8 mouse cellular contexts compared by ENCODE assay signal in the genomic region with DNA sequence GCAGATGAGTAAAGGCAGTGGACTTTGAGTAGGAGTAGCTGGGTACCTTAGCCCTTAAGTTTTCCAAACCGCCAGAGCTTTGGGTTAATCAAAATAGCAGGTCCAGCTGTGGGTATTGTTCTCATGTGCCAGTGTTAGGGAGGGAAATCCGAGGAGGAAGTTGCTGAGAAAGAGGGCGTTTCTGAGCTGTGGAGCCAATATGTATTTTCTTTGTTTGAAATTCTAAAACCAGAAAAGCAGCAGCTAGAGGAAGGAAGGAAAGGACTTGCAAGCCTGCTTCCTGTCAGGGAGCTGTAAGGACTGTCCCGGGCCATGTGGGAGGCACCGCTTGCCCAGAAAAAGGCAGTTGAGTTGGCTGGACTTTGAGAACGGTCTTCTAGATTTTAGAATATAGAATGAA. TPM values are rescaled to one million over a fixed set of nuclear protein-coding genes. Genes with fewer than 3 reads are reported as not detected.
DNase-seq lines count a peak whose midpoint lies in the region; ATAC-seq and TF ChIP-seq lines count a peak whose summit lies in the region.

No protein-coding gene starts in this region.

- H3K9me3 ChIP-seq in forebrain, embryonic 12.5 days, result no peaks in the 10 kb centered on the region
- H3K9me3 ChIP-seq in hindbrain, embryonic 12.5 days (replicated peaks), result no peaks in the 10 kb centered on the region
- H3K9me3 ChIP-seq in midbrain, postnatal 0 days (ENCODE audit: low read length), result no peaks in the 10 kb centered on the region

- peaks cover 29% of the 10 kb centered on the region for H3K4me1 ChIP-seq in forebrain, embryonic 12.5 days
- H3K4me1 ChIP-seq in hindbrain, embryonic 12.5 days, result peaks cover 18% of the 10 kb centered on the region
- peaks cover 4% of the 10 kb centered on the region; the same call in 1 of the 2 replicates for H3K4me1 ChIP-seq in midbrain, postnatal 0 days (ENCODE audit: insufficient read depth, low read length)

- peak overlapping the region; percentile 74 for H3K27ac ChIP-seq in forebrain, embryonic 12.5 days
- H3K27ac ChIP-seq in hindbrain, embryonic 12.5 days, result peak overlapping the region; percentile 52; the same call in 1 of the 2 replicates
- no peak overlapping the region for H3K27ac ChIP-seq in midbrain, postnatal 0 days (ENCODE audit: low read depth, low read length)

- peak overlapping the region; percentile 90 for H3K4me2 ChIP-seq in forebrain, embryonic 12.5 days
- peak overlapping the region; percentile 60 for H3K4me2 ChIP-seq in hindbrain, embryonic 12.5 days (replicated peaks)
- peak overlapping the region; percentile 94 for H3K4me2 ChIP-seq in midbrain, postnatal 0 days (ENCODE audit: low read depth, low read length, poor library complexity, severe bottlenecking)

- no peaks in the 10 kb centered on the region for H3K27me3 ChIP-seq in forebrain, embryonic 12.5 days
- no peaks in the 10 kb centered on the region for H3K27me3 ChIP-seq in hindbrain, embryonic 12.5 days
- H3K27me3 ChIP-seq in midbrain, postnatal 0 days (ENCODE audit: insufficient read depth, low read length), result no peaks in the 10 kb centered on the region

- ATAC-seq in forebrain, embryonic 12.5 days (ENCODE audit: low FRiP score), result no peak
- ATAC-seq in hindbrain, embryonic 12.5 days (ENCODE audit: low FRiP score), result no peak
- ATAC-seq in midbrain, postnatal 0 days (ENCODE audit: low FRiP score), result no peak

- no peaks in the 10 kb centered on the region; the same call in 1 of the 2 replicates for H3K36me3 ChIP-seq in forebrain, embryonic 12.5 days (replicated peaks)
- no peaks in the 10 kb centered on the region for H3K36me3 ChIP-seq in hindbrain, embryonic 12.5 days
- no peaks in the 10 kb centered on the region for H3K36me3 ChIP-seq in midbrain, postnatal 0 days (ENCODE audit: insufficient read depth, low read length)

- no peak for TF ChIP-seq CTCF in midbrain, postnatal 0 days (IDR thresholded peaks at IDR 0.05)

- H3K9ac ChIP-seq in forebrain, embryonic 12.5 days, result peak overlapping the region; percentile 81; the same call in 1 of the 2 replicates
- H3K9ac ChIP-seq in hindbrain, embryonic 12.5 days, result peak overlapping the region; percentile 68; the same call in 1 of the 2 replicates
- H3K9ac ChIP-seq in midbrain, postnatal 0 days (replicated peaks; ENCODE audit: low read length, poor library complexity, severe bottlenecking), result no peak overlapping the region

- peak overlapping the region; percentile 98 for H3K4me3 ChIP-seq in forebrain, embryonic 12.5 days (replicated peaks)
- peak overlapping the region; percentile 80 for H3K4me3 ChIP-seq in hindbrain, embryonic 12.5 days
- peak overlapping the region; percentile 96 for H3K4me3 ChIP-seq in midbrain, postnatal 0 days (ENCODE audit: low read depth, low read length)

- peak; percentile 58 for DNase-seq in 3T3-L1 (ENCODE audit: low read depth, low spot score)
- DNase-seq in R1 (ENCODE audit: low read depth, low spot score), result peak; percentile 60
- peak; percentile 32 for DNase-seq in liver
- DNase-seq in midbrain, postnatal 0 days (ENCODE audit: low spot score), result no peak
- DNase-seq in cerebellum, postnatal 36 days, result no peak
- no peak for DNase-seq in ovary, postnatal 10 days (ENCODE audit: low spot score)

- 27% methylated on average over 6 of the region's 6 CpGs for WGBS in forebrain, embryonic 12.5 days
- WGBS in hindbrain, embryonic 12.5 days, result 22% methylated on average over 6 of the region's 6 CpGs
- 18% methylated on average over 6 of the region's 6 CpGs for WGBS in midbrain, postnatal 0 days

RNA-seq across cellular contexts. Expression of a gene that starts 1.7 kb away (rescaled TPM):
- polyA plus RNA-seq in forebrain, embryonic 12.5 days (2016; fragmentation: Nextera tagmentation; extraction: Ambion mirVana), result 36.4 and 42.5 TPM in 2 replicates
- 49.0 and 49.1 TPM in 2 replicates for polyA plus RNA-seq in hindbrain, embryonic 12.5 days (2016; fragmentation: Nextera tagmentation; extraction: Ambion mirVana)
- 18.3 and 19.6 TPM in 2 replicates for total RNA-seq in midbrain, postnatal 0 days (2014; rRNA removed)
- 19.1 and 26.0 TPM in 2 replicates for polyA plus RNA-seq in midbrain, postnatal 0 days (2015; fragmentation: Nextera tagmentation; extraction: Ambion mirVana)

Comparison
In these comparisons a context has a peak if more than half of its experiments do, and no peak if none do; other contexts are left out.
1. DNase-seq: peak in 3T3-L1 (single experiment), R1 (single experiment) and liver (single experiment); none in midbrain, postnatal 0 days (single experiment), cerebellum, postnatal 36 days (0 of 2) and ovary, postnatal 10 days (single experiment).
2. Peak in every context shown above with its lines, with median percentiles within 50 percentile points of each other: H3K4me2 ChIP-seq and H3K4me3 ChIP-seq.